Mouse (Mus musculus): ENCODE measurements around the gene Apol7e.

- no peak for TF ChIP-seq GATA1 (IDR thresholded peaks at IDR 0.05; ENCODE audit: borderline replicate concordance, low read length)
- no peak for TF ChIP-seq FLI1 (IDR thresholded peaks at IDR 0.05; ENCODE audit: low read length)
Observed at GRCm38 (mm10) chr15:77763050-77763449, 64.4 kb downstream of the Apol7e start.
